Mouse (Mus musculus) lung, embryonic 14.5 days (tissue): ENCODE data around the gene Gsta4. TPM values are rescaled to one million over a fixed set of nuclear protein-coding genes. Genes with fewer than 3 reads are reported as not detected.
"Not testable (repeated sequence)": the region's sequence is repeated elsewhere in the genome, so short reads cannot be mapped to it uniquely, and the experiment has no call there.

Experiments used
- ATAC-seq: fragments of 200-750 bp; cut with Nextera tagmentation; 2 replicates; pipeline ENCODE4 v1.8.0; 2017; ENCODE audit warnings: mild to moderate bottlenecking, moderate TSS enrichment, moderate library complexity; ENCODE audit not compliant: insufficient read depth
- DNase-seq: peaks from one replicate; pipeline ENCODE4 v3.0.0-alpha.2; 2015
- H3K27ac ChIP-seq: fragments of 300-500 bp; sonication (generic); 2 replicates; pipeline ENCODE4 v1.5.1; 2014; ENCODE audit warnings: low read depth, mild to moderate bottlenecking, moderate library complexity
- H3K27me3 ChIP-seq: fragments of 300-500 bp; sonication (generic); 2 replicates; pipeline ENCODE4 v1.6.1; 2014; ENCODE audit warnings: low read length, control low read depth; ENCODE audit not compliant: insufficient read depth
- H3K36me3 ChIP-seq: fragments of 300-500 bp; sonication (generic); 2 replicates; pipeline ENCODE4 v1.6.1; 2014; ENCODE audit warnings: control low read depth; ENCODE audit not compliant: insufficient read depth
- H3K4me1 ChIP-seq: fragments of 300-500 bp; sonication (generic); 2 replicates; pipeline ENCODE4 v1.6.1; 2014; ENCODE audit warnings: antibody characterized with exemption, control low read depth; ENCODE audit not compliant: insufficient read depth
- H3K4me2 ChIP-seq: fragments of 300-500 bp; sonication (generic); 2 replicates; pipeline ENCODE4 v1.6.1; 2014; ENCODE audit warnings: mild to moderate bottlenecking
- H3K4me3 ChIP-seq: fragments of 300-500 bp; sonication (generic); 2 replicates; pipeline ENCODE4 v1.5.1; 2014; ENCODE audit warnings: low read depth, low read length
- H3K9ac ChIP-seq: fragments of 300-500 bp; sonication (generic); 2 replicates; pipeline ENCODE4 v1.6.1; 2014
- H3K9me3 ChIP-seq: fragments of 300-500 bp; sonication (generic); 2 replicates; pipeline ENCODE4 v1.6.1; 2016; ENCODE audit warnings: low read depth, low read length, control low read depth
- CTCF ChIP-seq: IDR thresholded peaks from 2 replicates; pipeline ENCODE4 v1.5.1; 2016; ENCODE audit warnings: antibody characterized with exemption, low read depth
- WGBS: fragments of 180-500 bp; shearing (Covaris S2); extraction: QIAGEN DNeasy Blood & Tissue Kit; methylation state at CpG from one replicate; pipeline ENCODE4 v1.1.7; 2014; 5-methylcytosine and 5-hydroxymethylcytosine counted together
- polyA plus RNA-seq: library from polyadenylated mRNA; unstranded; fragments of >200 nt; fragmentation: Nextera tagmentation; extraction: Ambion mirVana; gene quantifications from 2 replicates; pipeline ENCODE4 v1.2.1, GENCODE M21; 2014

Gene Gsta4
- polyA plus RNA-seq, 1 experiment from 2014 or later: 48.4 TPM

DNA sequence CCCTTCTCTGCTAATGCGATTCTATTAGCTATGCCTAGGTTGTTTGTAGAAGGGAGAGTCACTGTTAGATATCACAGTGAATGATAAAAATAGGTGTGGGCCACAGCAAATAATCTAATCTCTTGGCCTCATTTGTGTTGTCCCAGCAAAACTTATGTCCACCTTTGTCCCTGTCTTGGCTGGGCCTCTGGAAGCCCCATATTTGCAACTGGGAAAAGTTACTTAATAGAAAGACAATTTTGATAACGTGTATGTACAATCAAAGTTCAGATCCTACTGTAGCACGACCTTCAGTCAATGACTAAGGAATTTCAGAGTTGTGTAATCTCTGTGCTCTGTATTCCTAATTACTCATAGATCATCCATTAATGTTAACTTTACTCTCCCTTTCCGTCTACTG lies 34.5 kb downstream of the Gsta4 start:
- no peak for ATAC-seq
- no peaks in the 10 kb centered on the region for H3K4me1 ChIP-seq
- no peaks in the 10 kb centered on the region for H3K9me3 ChIP-seq
- no peaks in the 10 kb centered on the region for H3K27me3 ChIP-seq
- no peaks in the 10 kb centered on the region for H3K36me3 ChIP-seq
- H3K9ac ChIP-seq: no peak overlapping the region
- no peak for TF ChIP-seq CTCF
- H3K4me2 ChIP-seq: no peak overlapping the region
- H3K4me3 ChIP-seq: no peak overlapping the region
- no peak for DNase-seq
- H3K27ac ChIP-seq: no peak overlapping the region
- 61% methylated on average over 4 of the region's 4 CpGs for WGBS

DNA sequence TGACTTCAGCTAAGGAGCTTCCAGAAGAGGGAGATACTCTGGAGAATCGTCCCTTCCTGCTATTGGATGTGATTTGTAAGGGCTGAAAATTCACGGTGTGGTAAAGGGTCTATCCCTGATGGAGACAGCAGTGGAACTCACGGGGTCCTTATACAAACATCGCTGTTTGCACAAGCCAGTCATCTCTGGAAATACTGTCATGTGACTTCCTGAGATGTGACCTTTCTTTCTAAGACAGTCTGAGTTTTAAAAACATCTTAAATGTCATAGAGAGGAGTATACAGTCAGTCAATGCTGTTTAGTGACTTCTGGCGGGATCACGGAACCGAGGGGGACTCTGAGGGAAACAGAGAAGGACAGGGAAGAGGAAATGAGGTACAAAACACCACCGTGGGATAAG lies 40.0 kb downstream of the Gsta4 start:
- H3K27me3 ChIP-seq: no peaks in the 10 kb centered on the region
- 53% methylated on average over 8 of the region's 8 CpGs for WGBS
- no peaks in the 10 kb centered on the region for H3K4me1 ChIP-seq
- no peak for TF ChIP-seq CTCF
- ATAC-seq (no peak), DNase-seq (no peak)
- H3K36me3 ChIP-seq: no peaks in the 10 kb centered on the region
- no peaks in the 10 kb centered on the region for H3K9me3 ChIP-seq
- H3K4me2 ChIP-seq: no peak overlapping the region
- H3K27ac ChIP-seq: no peak overlapping the region
- H3K9ac ChIP-seq: no peak overlapping the region
- H3K4me3 ChIP-seq: no peak overlapping the region

GRCm38 (mm10) chr9:78223221-78223902 lies 40.8 kb downstream of the Gsta4 start:
- no peak overlapping the region for H3K27ac ChIP-seq
- ATAC-seq: no peak
- H3K9me3 ChIP-seq: no peaks in the 10 kb centered on the region
- no peak overlapping the region for H3K4me2 ChIP-seq
- H3K4me3 ChIP-seq: no peak overlapping the region
- H3K9ac ChIP-seq: no peak overlapping the region
- no peak for DNase-seq
- WGBS: 58% methylated on average over 10 of the region's 10 CpGs
- H3K36me3 ChIP-seq: no peaks in the 10 kb centered on the region
- H3K27me3 ChIP-seq: no peaks in the 10 kb centered on the region
- TF ChIP-seq CTCF: no peak
- H3K4me1 ChIP-seq: no peaks in the 10 kb centered on the region

DNA sequence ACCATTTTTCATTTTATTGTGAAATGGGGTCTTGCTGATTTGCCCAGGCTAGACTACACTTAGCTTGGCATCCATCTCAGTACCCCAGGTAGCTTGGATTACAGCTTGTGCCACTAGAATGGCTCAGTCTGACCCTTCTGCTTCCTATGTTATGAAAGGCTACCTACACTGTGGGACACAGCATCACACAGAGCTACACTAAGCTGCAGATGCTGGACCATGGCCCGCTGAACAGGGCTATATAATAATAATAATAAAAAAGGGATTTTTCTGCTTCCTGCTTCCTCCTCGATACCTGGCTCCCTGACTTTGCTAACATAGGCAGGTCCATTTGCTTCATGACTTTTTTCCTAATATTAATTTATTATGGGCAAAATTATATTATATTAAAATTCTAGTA lies 41.8 kb downstream of the Gsta4 start:
- Histone ChIP-seq H3K4me1 (no peaks in the 10 kb centered on the region), H3K36me3 (no peaks in the 10 kb centered on the region), H3K9me3 (no peaks in the 10 kb centered on the region), H3K4me2 (no peak overlapping the region), H3K4me3 (no peak overlapping the region), H3K27me3 (no peaks in the 10 kb centered on the region), H3K9ac (no peak overlapping the region), H3K27ac (no peak overlapping the region)
- DNase-seq: no peak
- WGBS: 85% methylated on average over 2 of the region's 2 CpGs
- no peak for TF ChIP-seq CTCF
- no peak for ATAC-seq

- TF ChIP-seq CTCF: no peak
- Histone ChIP-seq H3K36me3 (no peaks in the 10 kb centered on the region), H3K27ac (no peak overlapping the region), H3K4me1 (no peaks in the 10 kb centered on the region), H3K9me3 (no peaks in the 10 kb centered on the region), H3K27me3 (no peaks in the 10 kb centered on the region), H3K4me3 (no peak overlapping the region), H3K4me2 (no peak overlapping the region), H3K9ac (no peak overlapping the region)
- ATAC-seq (no peak), DNase-seq (no peak)
- 66% methylated on average over 11 of the region's 11 CpGs for WGBS
Observed at GRCm38 (mm10) chr9:78225304-78225703, 42.7 kb downstream of the Gsta4 start.

DNA sequence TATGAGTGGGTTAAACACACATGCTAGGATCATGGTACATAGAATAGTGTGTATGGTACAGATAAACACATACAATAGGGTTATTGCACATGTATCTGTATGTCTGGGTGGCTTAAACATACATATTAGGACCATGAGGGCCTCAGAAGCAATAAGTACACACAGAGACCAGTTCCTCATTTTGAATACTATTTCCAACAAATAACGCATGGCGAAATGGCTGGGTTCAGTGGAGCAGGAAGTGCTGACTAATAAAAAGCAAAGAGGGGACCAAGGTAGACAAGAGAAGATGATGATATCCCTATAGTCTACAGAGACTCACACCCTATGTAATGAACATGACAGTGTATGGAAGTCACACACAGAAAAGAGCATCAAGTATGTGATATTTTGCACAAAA lies 45.5 kb downstream of the Gsta4 start:
- Histone ChIP-seq H3K27me3 (no peaks in the 10 kb centered on the region), H3K27ac (no peak overlapping the region), H3K4me3 (no peak overlapping the region), H3K9me3 (no peaks in the 10 kb centered on the region), H3K4me1 (no peaks in the 10 kb centered on the region), H3K36me3 (no peaks in the 10 kb centered on the region), H3K9ac (no peak overlapping the region), H3K4me2 (no peak overlapping the region)
- ATAC-seq: no peak
- 96% methylated on average over 2 of the region's 2 CpGs for WGBS
- no peak for TF ChIP-seq CTCF
- no peak for DNase-seq

DNA sequence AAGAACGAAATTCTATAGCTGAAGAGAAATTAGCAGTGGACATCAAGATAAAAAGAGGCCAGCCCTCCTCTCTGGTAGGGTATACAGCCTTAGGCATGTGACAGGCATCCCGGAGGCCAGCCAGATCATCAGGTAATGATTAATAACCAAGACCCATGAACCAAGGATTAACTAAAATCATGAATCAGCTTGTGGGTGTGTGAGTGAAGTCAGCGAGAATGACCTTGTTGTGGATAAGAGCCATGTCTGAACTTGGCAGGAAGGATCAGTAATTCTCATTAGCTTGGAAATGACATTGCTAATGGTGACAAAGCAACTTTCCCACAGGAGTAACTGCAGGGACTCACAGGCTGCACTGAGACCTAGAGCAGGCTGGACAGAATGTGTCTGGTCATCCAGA lies 47.1 kb downstream of the Gsta4 start:
- H3K27ac ChIP-seq, DNase-seq, H3K4me1 ChIP-seq, H3K9me3 ChIP-seq, H3K36me3 ChIP-seq, H3K9ac ChIP-seq, H3K27me3 ChIP-seq, H3K4me2 ChIP-seq, ATAC-seq, H3K4me3 ChIP-seq: not testable (repeated sequence)
- 42% methylated on average over 3 of the region's 3 CpGs for WGBS

DNA sequence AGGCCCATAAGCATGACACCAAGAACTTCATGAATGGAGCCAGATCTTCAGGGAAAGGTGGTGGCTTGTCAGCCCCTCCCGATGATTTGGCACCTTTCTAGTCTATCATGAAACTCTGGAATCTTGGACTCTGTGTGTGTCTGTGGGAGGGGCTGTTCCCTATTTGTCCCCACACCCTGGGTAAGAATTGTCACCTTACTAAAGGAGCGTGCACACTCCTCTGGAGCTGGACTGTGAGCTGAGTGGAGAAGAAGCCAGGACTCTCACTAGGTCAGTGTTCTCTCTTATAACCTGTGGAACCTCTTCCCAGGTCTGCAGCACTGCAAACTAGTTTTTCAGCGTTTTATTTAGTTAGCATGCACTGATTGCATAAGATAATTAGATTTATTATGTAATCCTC lies 47.9 kb downstream of the Gsta4 start, which contains the start of gene Gsta1:
TSS of gene Gsta1 (plus strand) at position 196 of the 400 bp plus-strand sequence.
- not testable (repeated sequence) for H3K36me3 ChIP-seq, H3K27me3 ChIP-seq, H3K4me2 ChIP-seq, DNase-seq, H3K9ac ChIP-seq, H3K4me3 ChIP-seq, H3K27ac ChIP-seq, H3K9me3 ChIP-seq, ATAC-seq, H3K4me1 ChIP-seq
- WGBS: 66% methylated on average over 1 of the region's 3 CpGs

DNA sequence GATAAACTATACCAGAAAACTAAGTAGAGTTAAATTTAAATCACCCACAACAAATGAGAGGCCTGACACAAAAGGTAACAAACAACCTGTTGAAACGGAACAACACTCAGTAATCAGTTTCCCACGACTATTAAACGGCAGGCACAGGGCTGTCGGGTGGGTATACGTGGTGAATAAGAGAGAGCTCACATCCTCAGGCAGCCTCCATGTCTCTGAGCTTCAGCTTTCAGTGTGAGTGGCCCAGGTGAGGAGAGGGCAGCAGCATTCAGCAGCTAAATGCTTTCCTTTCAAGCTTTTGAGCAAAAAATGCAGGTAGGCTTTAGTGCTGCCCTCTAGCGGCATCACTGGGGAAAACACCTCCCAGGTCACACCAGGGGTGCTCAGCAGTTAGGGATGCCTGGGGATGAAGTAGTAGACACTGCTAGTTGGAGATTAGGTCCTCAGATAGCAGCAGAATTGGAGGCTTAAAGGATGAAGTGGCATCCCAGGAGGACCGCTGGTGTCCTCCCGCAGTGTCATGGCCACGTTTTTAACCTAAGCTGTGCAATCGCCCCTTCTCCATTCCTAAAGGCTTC lies 50.6 kb downstream of the Gsta4 start:
- DNase-seq, H3K9me3 ChIP-seq, H3K27ac ChIP-seq, H3K36me3 ChIP-seq, ATAC-seq, H3K9ac ChIP-seq, H3K4me1 ChIP-seq, H3K4me3 ChIP-seq, H3K4me2 ChIP-seq, H3K27me3 ChIP-seq: not testable (repeated sequence)
- no CpG with 5 or more reads among the region's 10 CpGs for WGBS

GRCm38 (mm10) chr9:78255683-78256470 lies 73.3 kb downstream of the Gsta4 start:
- not testable (repeated sequence) for H3K27me3 ChIP-seq, H3K27ac ChIP-seq, ATAC-seq, H3K9me3 ChIP-seq, H3K4me2 ChIP-seq, H3K4me3 ChIP-seq, H3K4me1 ChIP-seq, H3K9ac ChIP-seq, H3K36me3 ChIP-seq
- peak; percentile 3 for DNase-seq
- 60% methylated on average over 4 of the region's 4 CpGs for WGBS
